Mouse (Mus musculus): ENCODE measurements around the gene Dyrk3. TPM values are rescaled to one million over a fixed set of nuclear protein-coding genes. Genes with fewer than 3 reads are reported as not detected.
"Not testable (repeated sequence)": the region's sequence is repeated elsewhere in the genome, so short reads cannot be mapped to it uniquely, and the experiment has no call there.

The Dyrk3 gene
- under 1 TPM; 0.25 to 0.71 (median 0.53) TPM for total RNA-seq (2022)

- peak; percentile 87 for DNase-seq (ENCODE audit: low spot score)
Measured at GRCm38 (mm10) chr1:131138191-131139016, at the start of gene Dyrk3. TSS of gene Dyrk3 (minus strand) at chr1:131138340.

- DNase-seq (ENCODE audit: low spot score): no peak
Measured at GRCm38 (mm10) chr1:131187856-131188255, 49.7 kb upstream of the Dyrk3 start.

DNA sequence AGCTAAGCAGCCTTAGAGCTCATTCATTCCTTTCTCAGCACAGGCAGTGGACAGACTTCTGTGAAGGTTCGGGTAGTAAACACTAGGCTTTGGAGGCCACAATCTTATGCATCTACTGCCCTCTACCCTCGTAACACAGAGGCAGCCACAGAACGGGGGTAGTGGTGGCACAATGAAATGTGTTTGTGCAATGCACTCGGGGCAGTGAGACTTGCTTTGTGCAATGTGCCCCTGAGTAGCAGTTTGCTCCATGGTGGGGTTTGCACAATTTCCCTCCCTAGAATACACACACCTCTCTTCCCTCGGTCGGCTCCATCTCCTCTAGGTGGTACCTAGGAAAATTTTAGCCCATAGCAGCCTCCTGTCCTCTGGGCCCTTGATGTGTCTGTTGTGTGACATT, 48.9 kb upstream of the Dyrk3 start:
- DNase-seq (ENCODE audit: low spot score): no peak

- no peak for DNase-seq (ENCODE audit: low spot score)
Measured at GRCm38 (mm10) chr1:131185821-131186506, 47.8 kb upstream of the Dyrk3 start.

DNA sequence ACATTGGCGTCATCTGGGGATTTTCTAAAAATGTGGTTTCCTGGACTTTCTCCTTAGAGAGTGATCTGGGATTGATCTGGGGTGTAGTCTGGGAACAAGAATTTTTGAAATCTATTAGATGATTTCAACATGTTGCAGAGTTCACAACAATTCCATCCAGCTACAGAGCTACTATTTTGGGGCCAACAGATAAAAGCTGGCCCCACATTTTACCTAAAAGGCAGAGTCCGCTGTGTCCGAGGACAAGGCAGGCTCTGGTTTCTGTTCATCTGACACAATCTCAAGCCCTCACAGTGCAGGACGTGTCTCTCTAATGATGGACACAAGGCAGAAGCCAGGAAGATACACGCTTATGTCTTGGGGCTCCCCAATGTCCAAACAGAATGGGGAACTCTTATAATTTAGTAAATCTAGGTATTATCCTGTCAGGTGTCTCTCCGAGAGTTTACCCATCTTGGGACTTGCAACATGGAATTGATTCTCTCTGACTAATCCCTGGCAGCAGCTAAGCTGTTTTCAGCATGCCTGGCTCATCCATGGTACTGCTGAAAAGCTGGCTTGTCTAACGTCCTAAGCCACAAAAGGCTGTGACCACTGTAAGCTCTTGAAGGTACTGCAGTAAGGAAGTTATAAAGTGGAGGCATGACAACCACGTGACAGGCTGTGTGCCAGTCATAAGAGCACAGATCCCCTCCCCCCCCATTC, 47.0 kb upstream of the Dyrk3 start:
- DNase-seq (ENCODE audit: low spot score): no peak

DNA sequence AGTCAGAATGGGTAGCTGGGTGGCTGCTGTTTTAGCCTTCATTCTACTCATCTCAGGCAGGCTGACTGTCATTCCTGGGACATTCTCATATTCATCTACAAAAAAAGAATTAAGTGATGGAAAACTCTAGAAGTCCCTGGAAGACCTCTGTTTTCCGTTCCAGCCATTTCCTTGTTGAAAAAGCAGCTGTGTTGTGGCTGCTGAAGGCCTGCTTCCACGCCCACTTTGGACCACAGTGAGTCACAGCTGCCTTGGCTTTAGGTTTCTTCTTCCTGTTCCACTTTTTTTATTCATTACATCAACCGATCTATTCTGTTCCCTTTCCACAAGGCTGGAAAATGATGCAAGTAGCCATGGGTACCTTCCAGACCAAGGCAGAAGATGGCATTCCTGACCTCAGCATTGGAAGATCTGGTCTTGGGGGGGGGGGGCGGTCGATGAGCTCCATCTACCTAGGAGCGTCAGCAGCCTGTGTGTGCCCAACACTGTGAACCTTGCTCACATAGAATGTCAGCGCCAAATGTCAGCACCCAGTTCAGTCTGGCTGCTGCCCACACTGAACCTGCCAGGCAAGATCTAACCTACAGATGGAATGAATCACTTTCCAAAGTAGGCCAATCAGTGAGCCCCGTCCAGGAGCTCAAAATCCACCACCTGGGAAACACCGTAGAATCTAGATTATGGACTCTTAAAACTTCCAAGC, 46.3 kb upstream of the Dyrk3 start:
- peak; percentile 74 for DNase-seq (ENCODE audit: low spot score)

- no peak for DNase-seq (ENCODE audit: low spot score)
Measured at GRCm38 (mm10) chr1:131183201-131183600, 45.1 kb upstream of the Dyrk3 start.

- DNase-seq (ENCODE audit: low spot score): peak; percentile 75
Measured at GRCm38 (mm10) chr1:131181642-131182527, 43.7 kb upstream of the Dyrk3 start.

DNA sequence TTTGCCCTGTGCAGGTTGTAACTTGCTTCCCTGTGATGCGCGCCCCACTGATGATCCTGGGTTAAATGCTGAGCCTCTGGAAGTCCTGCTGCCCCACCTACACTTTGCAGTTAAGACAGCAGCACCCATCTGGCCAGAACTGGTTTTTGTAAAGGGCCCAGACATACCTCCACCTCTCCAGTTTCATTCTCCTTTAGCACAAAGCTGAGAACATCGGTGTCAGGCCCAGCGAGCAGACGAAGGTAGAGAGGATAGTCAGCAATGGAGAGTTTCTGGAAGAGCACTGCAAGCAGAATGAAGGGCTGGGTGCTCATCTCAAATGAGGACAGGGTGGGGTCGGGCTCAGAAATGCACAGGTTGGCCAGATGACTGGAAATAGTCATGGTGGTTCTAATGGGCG, 42.2 kb upstream of the Dyrk3 start:
- no peak for DNase-seq (ENCODE audit: low spot score)

DNA sequence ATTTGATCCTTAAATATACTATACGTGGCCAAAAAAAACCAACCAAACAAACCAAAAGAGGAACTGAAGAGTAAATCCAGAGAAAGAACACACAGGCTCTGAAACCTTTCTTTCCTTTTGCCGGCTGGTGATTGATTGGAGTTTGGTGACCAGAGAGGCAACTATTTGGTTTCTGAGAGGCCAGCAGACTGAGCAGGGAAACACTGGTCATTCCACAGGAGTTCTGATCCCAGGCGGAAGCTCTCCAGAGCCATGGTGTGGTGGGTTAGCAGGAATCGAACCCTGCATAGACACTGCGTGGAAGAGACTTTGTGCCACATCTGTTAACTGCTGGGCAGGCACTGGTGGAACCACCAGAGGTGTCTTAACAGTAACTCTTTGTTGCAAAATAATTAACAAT, 39.9 kb upstream of the Dyrk3 start:
- DNase-seq (ENCODE audit: low spot score): no peak

DNA sequence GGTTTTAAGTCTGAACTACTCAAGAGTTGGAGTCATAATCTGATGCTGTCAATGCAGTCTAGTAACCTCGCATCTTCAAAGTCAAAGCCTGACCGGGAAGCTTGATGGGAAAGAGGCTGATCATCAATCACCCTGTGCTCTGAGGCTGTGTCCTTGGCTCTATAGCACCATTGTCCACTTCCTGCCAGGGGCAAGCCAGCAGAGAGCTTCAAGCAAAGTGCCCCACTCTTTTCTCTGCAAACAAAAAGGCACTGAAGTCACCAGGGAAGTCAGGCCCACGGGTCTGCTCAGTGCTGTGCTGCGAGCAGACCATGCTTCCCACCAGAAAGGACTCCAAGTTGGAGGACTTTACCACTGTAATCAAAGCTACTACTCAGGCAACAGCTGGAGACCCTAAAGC, 39.1 kb upstream of the Dyrk3 start:
- DNase-seq (ENCODE audit: low spot score): no peak

DNA sequence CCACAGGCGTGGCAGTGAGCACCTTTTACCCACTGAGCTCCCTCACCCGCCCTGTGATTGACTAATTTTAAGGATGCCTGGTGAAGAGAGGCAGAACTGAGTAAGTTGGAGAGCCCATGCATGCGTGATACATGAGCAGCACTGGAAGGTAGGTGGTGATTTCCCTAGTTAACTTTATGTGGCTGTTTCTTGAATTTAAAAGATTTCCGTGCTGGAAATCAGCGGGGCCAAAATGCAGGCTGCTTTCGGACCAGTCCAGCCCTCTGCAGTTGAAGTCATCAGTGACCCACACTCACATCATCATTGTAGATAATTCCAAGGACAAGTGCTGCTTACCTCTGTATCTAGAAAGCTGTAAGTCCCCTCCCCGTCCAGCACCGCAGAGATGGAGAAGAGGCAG, 37.7 kb upstream of the Dyrk3 start:
- no peak for DNase-seq (ENCODE audit: low spot score)

DNA sequence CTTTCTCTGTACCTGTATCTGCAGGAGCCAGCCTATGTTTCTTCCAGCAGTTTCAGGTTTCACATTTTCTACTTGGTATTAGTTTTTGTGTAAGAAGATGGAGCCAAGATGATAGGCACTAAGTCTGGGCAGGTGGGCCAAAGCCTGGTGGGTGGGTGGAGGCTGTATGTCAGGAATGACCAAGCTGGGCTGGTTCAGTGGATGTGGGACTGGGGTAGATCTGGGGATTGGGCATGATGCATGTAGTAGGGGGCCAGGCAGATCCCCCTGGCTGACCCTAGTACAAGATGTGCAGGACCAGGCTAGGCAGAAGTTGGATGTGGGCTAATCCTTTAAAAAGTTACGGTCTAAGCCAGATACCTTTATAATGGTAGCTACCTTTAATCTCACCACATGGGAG, 37.0 kb upstream of the Dyrk3 start:
- no peak for DNase-seq (ENCODE audit: low spot score)

- DNase-seq (ENCODE audit: low spot score): no peak
Measured at GRCm38 (mm10) chr1:131174299-131174861, 36.2 kb upstream of the Dyrk3 start.

GRCm38 (mm10) chr1:131173809-131174208, 35.7 kb upstream of the Dyrk3 start:
- no peak for DNase-seq (ENCODE audit: low spot score)

DNA sequence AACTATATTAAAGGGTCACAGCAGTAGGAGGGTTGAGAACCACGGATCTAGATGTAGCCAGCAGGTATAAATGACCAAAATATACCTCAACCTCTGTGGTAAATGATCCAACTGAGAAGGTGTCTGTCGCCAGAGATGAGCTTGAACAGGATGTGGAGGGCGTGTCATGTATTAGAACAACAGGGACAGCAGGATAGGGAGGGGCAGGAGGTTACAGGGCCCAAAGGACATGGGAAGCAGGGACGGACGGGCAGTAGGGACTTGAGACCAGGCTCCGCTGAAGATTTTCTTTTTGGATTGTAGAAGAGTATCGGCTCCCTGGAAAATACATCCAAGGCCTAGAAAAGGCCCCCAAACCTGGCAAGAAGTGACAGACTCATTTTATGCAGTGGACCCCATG, 34.9 kb upstream of the Dyrk3 start:
- peak; percentile 55 for DNase-seq (ENCODE audit: low spot score)

DNA sequence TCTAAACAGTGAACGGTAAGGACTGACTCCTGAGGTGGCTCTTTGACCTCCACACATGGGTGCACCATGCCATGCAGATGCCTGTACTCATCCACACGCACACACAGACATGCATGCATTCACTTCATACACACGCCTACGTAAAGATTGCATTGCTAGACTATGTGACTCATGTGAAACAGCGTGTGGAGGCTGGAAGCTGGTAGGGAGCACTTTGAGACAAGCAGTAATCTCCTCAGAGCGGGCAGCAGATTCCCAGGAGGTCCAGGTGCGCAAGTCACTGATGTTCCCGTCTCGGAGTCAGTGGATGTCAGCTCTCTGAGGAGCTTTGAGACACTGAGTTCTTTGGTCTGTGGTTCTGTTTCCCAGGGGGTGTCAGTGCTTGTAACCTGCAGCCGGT, 29.5 kb upstream of the Dyrk3 start:
- DNase-seq (ENCODE audit: low spot score): no peak

DNA sequence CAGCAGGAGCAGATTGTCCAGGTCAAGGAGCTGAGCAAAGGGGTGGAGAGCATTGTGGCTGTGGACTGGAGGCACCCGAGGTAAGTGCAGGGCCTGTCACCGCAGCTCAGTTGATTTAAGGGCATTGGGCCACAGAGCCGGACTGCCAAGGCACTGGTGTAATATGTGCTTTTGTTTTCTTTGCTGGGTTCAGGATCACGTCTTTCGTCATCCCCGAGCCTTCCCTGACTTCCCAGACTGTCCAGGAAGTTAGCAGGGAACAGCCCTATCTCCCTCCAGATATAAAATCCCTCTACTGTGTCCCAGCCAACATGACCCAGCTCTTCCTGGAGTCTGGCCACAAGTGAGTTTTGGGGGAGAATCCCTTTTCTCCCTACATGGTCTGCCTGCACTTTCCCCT, 26.3 kb upstream of the Dyrk3 start:
- DNase-seq (ENCODE audit: low spot score): no peak

GRCm38 (mm10) chr1:131161091-131161490, 23.0 kb upstream of the Dyrk3 start:
- no peak for DNase-seq (ENCODE audit: low spot score)

- DNase-seq (ENCODE audit: low spot score): not testable (repeated sequence)
Measured at GRCm38 (mm10) chr1:131159573-131160327, 21.6 kb upstream of the Dyrk3 start.

All from heart, adult 8-10 months (tissue).